Mouse (Mus musculus): Measurements from ENCODE around the gene Slc43a3.
"Not testable (repeated sequence)": the region's sequence is repeated elsewhere in the genome, so short reads cannot be mapped to it uniquely, and the experiment has no call there.

DNA sequence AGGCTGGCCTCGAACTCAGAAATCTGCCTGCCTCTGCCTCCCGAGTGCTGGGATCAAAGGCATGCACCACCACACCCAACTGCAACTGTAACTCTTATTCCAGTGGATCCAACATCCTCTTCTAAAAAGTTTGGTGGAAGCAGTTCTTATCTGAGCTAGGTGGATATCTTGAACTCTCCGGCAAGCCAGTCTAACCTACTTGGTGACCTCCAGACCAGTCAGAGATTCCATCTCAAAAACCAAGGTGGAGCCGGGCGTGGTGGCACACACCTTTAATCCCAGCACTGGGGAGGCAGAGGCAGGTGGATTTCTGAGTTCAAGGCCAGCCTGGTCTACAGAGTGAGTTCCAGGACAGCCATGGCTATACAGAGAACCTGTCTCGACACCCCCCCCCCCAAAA is 39.7 kb upstream of the Slc43a3 start:
- not testable (repeated sequence) for TF ChIP-seq CTCF (IDR thresholded peaks at IDR 0.05; ENCODE audit: low read depth, low read length); EP300 (IDR thresholded peaks at IDR 0.05; ENCODE audit: insufficient read depth, low read depth, low read length)
